Mouse (Mus musculus): ENCODE results near the gene Slc5a2.

DNA sequence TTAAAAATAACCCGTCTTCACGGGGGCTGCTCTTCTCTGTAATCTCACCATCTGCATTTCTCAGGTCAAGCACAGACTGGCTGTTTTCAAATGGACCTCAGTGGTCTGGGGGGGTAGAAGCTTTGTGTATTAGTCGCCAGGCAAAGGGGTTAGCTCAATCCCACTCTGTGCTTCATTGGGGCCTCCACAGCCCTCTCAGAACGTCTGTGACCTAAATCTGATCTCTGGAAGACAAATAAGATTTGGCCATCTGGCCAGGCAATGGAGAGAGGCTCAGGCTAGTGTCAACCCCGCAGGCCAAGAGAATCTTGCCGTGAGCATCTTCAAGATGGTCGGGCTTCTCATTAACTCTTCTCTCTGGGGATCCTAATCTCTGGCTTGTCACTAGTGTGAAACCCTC, 49.0 kb downstream of the Slc5a2 start:
- no peak for TF ChIP-seq CTCF (IDR thresholded peaks at IDR 0.05; ENCODE audit: borderline replicate concordance, insufficient read depth, low read length)
- TF ChIP-seq POLR2A (IDR thresholded peaks at IDR 0.05; ENCODE audit: low read depth, low read length): no peak
